Mouse (Mus musculus) bone marrow, adult 2 months (tissue): ENCODE data around the gene Dnmbp.

Experiments used
- CTCF ChIP-seq: fragments of 200-500 bp; IDR thresholded peaks from 2 replicates; pipeline ENCODE4 v1.5.1; 2011; ENCODE audit warnings: low read length, control low read depth; ENCODE audit not compliant: control insufficient read depth, insufficient read depth
- POLR2A ChIP-seq: fragments of 200-500 bp; IDR thresholded peaks from 2 replicates; pipeline ENCODE4 v1.6.1; 2011; ENCODE audit warnings: low read depth, mild to moderate bottlenecking, control low read depth, low read length, borderline replicate concordance; ENCODE audit not compliant: control insufficient read depth

GRCm38 (mm10) chr19:43801427-43802051 lies 138.5 kb downstream of the Dnmbp start:
- TF ChIP-seq POLR2A (no peak), CTCF (no peak)
